Mouse (Mus musculus): ENCODE results near the gene Prpf38b.

The Prpf38b gene

GRCm38 (mm10) chr3:108860786-108861185, 50.7 kb downstream of the Prpf38b start:
- no peak for DNase-seq (ENCODE audit: low read depth, low spot score)

- no peak for DNase-seq (ENCODE audit: low read depth, low spot score)
Measured at GRCm38 (mm10) chr3:108858231-108858770, 53.2 kb downstream of the Prpf38b start.

- DNase-seq (ENCODE audit: low read depth, low spot score) = no peak
Measured at GRCm38 (mm10) chr3:108857714-108858113, 53.8 kb downstream of the Prpf38b start.

- no peak for DNase-seq (ENCODE audit: low read depth, low spot score)
Measured at GRCm38 (mm10) chr3:108857124-108857470, 54.4 kb downstream of the Prpf38b start.

- no peak for DNase-seq (ENCODE audit: low read depth, low spot score)
Measured at GRCm38 (mm10) chr3:108856386-108857123, 55.0 kb downstream of the Prpf38b start.

- DNase-seq (ENCODE audit: low read depth, low spot score) = no peak
Measured at GRCm38 (mm10) chr3:108855864-108856263, 55.7 kb downstream of the Prpf38b start.

DNA sequence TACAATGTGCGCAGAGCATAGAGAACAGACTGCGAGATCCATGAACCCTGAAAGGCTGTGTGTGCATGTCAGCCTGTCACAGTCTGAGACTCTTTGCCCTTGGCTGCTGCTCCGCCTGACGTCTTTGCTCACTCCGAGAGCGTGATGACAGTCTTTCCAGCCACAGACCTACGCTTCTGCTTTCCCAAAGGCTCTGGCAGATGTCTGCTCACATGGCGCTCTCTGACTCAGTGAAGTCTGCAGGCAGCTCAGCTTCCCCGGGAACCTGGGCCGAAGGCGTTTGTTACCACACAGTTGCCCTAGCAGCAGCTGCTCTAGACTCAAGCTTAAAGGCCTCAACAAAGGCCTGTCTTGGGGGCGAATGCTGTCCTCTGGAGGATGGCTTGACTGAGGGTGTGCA, 56.2 kb downstream of the Prpf38b start:
- no peak for DNase-seq (ENCODE audit: low read depth, low spot score)

DNA sequence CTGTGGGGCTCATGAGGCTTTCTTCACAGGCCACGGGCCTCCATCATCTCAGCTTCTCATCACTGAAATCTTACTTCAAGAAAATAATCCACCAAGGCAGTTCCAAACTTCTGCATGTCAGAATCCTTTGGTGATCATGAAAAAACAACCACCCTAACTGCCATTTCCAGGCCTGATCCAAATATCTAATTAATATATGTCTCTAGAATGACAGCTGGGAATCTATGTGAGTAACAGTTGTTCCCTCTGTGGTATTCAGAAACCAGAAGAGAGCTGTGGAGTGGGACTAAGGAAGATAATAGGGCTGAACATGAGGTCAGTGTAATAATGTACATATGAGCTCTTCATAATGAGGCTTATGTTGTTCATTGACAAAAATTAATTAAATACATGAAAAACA, 58.3 kb downstream of the Prpf38b start:
- no peak for DNase-seq (ENCODE audit: low read depth, low spot score)

Data from c-Kit-negative CD71-positive TER-119-positive erythroid progenitor cells, embryonic 14.5 days (primary cell).